Mouse (Mus musculus) 3134 (cell line): ENCODE data around the gene Krtdap.
"Not testable (repeated sequence)": the region's sequence is repeated elsewhere in the genome, so short reads cannot be mapped to it uniquely, and the experiment has no call there.

Source experiments
- DNase-seq: peaks from one replicate; pipeline ENCODE4 v3.0.0-alpha.2; 2011; ENCODE audit warnings: low spot score; ENCODE audit not compliant: insufficient read length; ENCODE audit errors: extremely low read depth

Gene Krtdap

GRCm38 (mm10) chr7:30787377-30788022, at the start of gene Krtdap:
Gene Krtdap (plus strand): TSS chr7:30787896.
- DNase-seq: no peak

- DNase-seq: not testable (repeated sequence)
These were observed 45.1 kb upstream of the Krtdap start for GRCm38 (mm10) chr7:30742570-30742969.

GRCm38 (mm10) chr7:30743617-30744016, 44.1 kb upstream of the Krtdap start, which contains the start of gene Gapdhs:
Gene Gapdhs (minus strand): TSS chr7:30743681.
- DNase-seq: not testable (repeated sequence)

GRCm38 (mm10) chr7:30744022-30744598, 43.6 kb upstream of the Krtdap start:
- DNase-seq: no peak

- DNase-seq: no peak
These were observed 40.0 kb upstream of the Krtdap start for GRCm38 (mm10) chr7:30747525-30748204.

GRCm38 (mm10) chr7:30749824-30750606, 37.7 kb upstream of the Krtdap start:
- no peak for DNase-seq

- DNase-seq: peak; percentile 31
These were observed 36.5 kb upstream of the Krtdap start, which contains the start of gene Sbsn for GRCm38 (mm10) chr7:30751086-30751669. Gene Sbsn (plus strand): TSS chr7:30751471.

GRCm38 (mm10) chr7:30757001-30757400, 30.7 kb upstream of the Krtdap start:
- DNase-seq: no peak

- DNase-seq: peak; percentile 45
These were observed 28.8 kb upstream of the Krtdap start for GRCm38 (mm10) chr7:30758853-30759252.

GRCm38 (mm10) chr7:30761769-30762352, 25.8 kb upstream of the Krtdap start:
- DNase-seq: no peak

GRCm38 (mm10) chr7:30763456-30763855, 24.2 kb upstream of the Krtdap start, which contains the start of gene Dmkn:
Gene Dmkn (plus strand): TSS chr7:30763756.
- no peak for DNase-seq

GRCm38 (mm10) chr7:30765173-30765572, 22.5 kb upstream of the Krtdap start:
- DNase-seq: no peak

GRCm38 (mm10) chr7:30766408-30766807, 21.3 kb upstream of the Krtdap start:
- DNase-seq: no peak

GRCm38 (mm10) chr7:30769236-30769635, 18.5 kb upstream of the Krtdap start:
- DNase-seq: no peak

- no peak for DNase-seq
These were observed 11.6 kb upstream of the Krtdap start for GRCm38 (mm10) chr7:30776104-30776503.

- no peak for DNase-seq
These were observed 10.6 kb upstream of the Krtdap start for GRCm38 (mm10) chr7:30777081-30777579.

GRCm38 (mm10) chr7:30777911-30778310, 9.8 kb upstream of the Krtdap start:
- no peak for DNase-seq

GRCm38 (mm10) chr7:30781792-30782191, 5.9 kb upstream of the Krtdap start:
- no peak for DNase-seq

- DNase-seq: no peak
These were observed 5.0 kb upstream of the Krtdap start for GRCm38 (mm10) chr7:30782658-30783057.

GRCm38 (mm10) chr7:30785154-30785553, 2.5 kb upstream of the Krtdap start:
- no peak for DNase-seq
